Mouse (Mus musculus): ENCODE measurements at regions not wholly inside any gene's neighbourhood (a gene's known extent, or its start where the extent isn't known, plus 50 kb on each side); places are given as distances from the start of the nearest gene placed in this dataset.

DNA sequence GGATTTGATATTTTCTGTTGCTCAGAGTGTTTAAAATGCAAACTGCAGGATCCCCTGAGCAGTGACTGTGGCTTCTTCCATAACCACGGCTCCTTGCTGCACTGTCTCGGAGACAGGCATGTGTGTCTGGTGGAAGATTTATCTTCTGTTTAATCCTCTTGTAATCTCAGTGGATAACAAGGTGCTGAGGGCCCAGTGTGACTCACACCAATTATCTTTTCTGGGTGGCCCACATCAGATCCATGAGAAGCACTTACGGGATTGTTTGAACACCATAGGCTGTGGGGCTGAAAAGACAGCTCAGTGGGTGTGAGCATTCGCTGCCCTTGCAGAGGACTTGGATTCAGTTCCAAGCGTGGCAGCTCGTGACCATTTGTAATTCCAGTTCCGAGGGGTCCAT, 101.2 kb upstream of the Sh3bp4 start:
- no peaks in the 10 kb centered on the region for H3K4me1 ChIP-seq (ENCODE audit: control insufficient read depth in 1 of 2, insufficient read depth in 2 of 2)
- no peak for DNase-seq (ENCODE audit: extremely low read depth)
- no peak overlapping the region for H3K9ac ChIP-seq (ENCODE audit: insufficient read depth, low read depth)
- no peak for TF ChIP-seq RCOR1 (conservative IDR thresholded peaks at IDR 0.05; ENCODE audit: low read depth, low read length)
- no peak for TF ChIP-seq IRF4 (IDR thresholded peaks at IDR 0.05; ENCODE audit: low read depth, low read length)
- TF ChIP-seq JUND (conservative IDR thresholded peaks at IDR 0.05; ENCODE audit: low read depth, low read length) = no peak
- no peak for TF ChIP-seq CHD1 (IDR thresholded peaks at IDR 0.05; ENCODE audit: low read depth, low read length)
- TF ChIP-seq MYC (IDR thresholded peaks at IDR 0.05; ENCODE audit: low read depth, low read length) = no peak
- TF ChIP-seq BHLHE40 (IDR thresholded peaks at IDR 0.05; ENCODE audit: low read depth, low read length) = no peak
- TF ChIP-seq MEF2A (IDR thresholded peaks at IDR 0.05; ENCODE audit: borderline replicate concordance, low read depth, low read length) = no peak
- no peak for TF ChIP-seq EP300 (IDR thresholded peaks at IDR 0.05; ENCODE audit: low read length)
- no peak for TF ChIP-seq NRF1 (IDR thresholded peaks at IDR 0.05; ENCODE audit: low read depth, low read length)
- TF ChIP-seq E2F4 (IDR thresholded peaks at IDR 0.05; ENCODE audit: insufficient replicate concordance, low read depth, low read length) = no peak
- TF ChIP-seq UBTF (IDR thresholded peaks at IDR 0.05; ENCODE audit: low read depth, low read length) = no peak
- TF ChIP-seq TCF12 (IDR thresholded peaks at IDR 0.05; ENCODE audit: low read depth, low read length) = no peak
- no peak for TF ChIP-seq GABPA (IDR thresholded peaks at IDR 0.05; ENCODE audit: insufficient replicate concordance, low read depth, low read length)
- TF ChIP-seq TBP (conservative IDR thresholded peaks at IDR 0.05; ENCODE audit: low read depth, low read length) = no peak
- no peak for TF ChIP-seq MAX (IDR thresholded peaks at IDR 0.05; ENCODE audit: low read length)
- H3K36me3 ChIP-seq (replicated peaks in 1 of 2; ENCODE audit: control insufficient read depth in 1 of 2, insufficient read depth in 1 of 2, low read length in 1 of 2) = no peaks in the 10 kb centered on the region
- no peak overlapping the region for H3K27ac ChIP-seq (ENCODE audit: insufficient read depth, low read depth)
- in situ Hi-C loops (cut with MboI; ENCODE audit: low pct_ligation_motif_present, low pct_unique_long_range_greater_than_20kb, low sequenced_read_pairs) = no loop called here
- peaks cover 68% of the 10 kb centered on the region for H3K9me3 ChIP-seq (replicated peaks; ENCODE audit: low read length)
- H3K4me3 ChIP-seq (replicated peaks in 1 of 3; ENCODE audit: low read depth in 2 of 3, low read length in 2 of 3, poor library complexity in 1 of 3) = no peak overlapping the region
- H3K27me3 ChIP-seq (replicated peaks) = no peaks in the 10 kb centered on the region
- dilution Hi-C loops (cut with MboI; ENCODE audit: extremely low pct_ligation_motif_present, extremely low pct_unique_long_range_greater_than_20kb, low sequenced_read_pairs) = no loop called here
- no peaks in the 10 kb centered on the region for H3K79me2 ChIP-seq (replicated peaks; ENCODE audit: control insufficient read depth, extremely low read depth, insufficient read depth, poor library complexity, severe bottlenecking)
- no peak overlapping the region for H3K4me2 ChIP-seq (ENCODE audit: insufficient read depth, low read depth, poor library complexity, severe bottlenecking)

GRCm38 (mm10) chr1:88969630-88970029, 100.6 kb upstream of the Sh3bp4 start:
- no peak for TF ChIP-seq SMC3 (IDR thresholded peaks at IDR 0.05; ENCODE audit: low read depth, low read length)
- TF ChIP-seq ELF1 (IDR thresholded peaks at IDR 0.05; ENCODE audit: low read depth, low read length) = no peak
- no peak for TF ChIP-seq IRF4 (IDR thresholded peaks at IDR 0.05; ENCODE audit: low read depth, low read length)
- TF ChIP-seq MAZ (IDR thresholded peaks at IDR 0.05; ENCODE audit: low read depth, low read length) = no peak
- no peak for TF ChIP-seq ZMIZ1 (IDR thresholded peaks at IDR 0.05; ENCODE audit: low read depth, low read length)
- TF ChIP-seq E2F4 (IDR thresholded peaks at IDR 0.05; ENCODE audit: insufficient replicate concordance, low read depth, low read length) = no peak
- no peak for TF ChIP-seq ZC3H11A (IDR thresholded peaks at IDR 0.05; ENCODE audit: low read depth, low read length)
- no peak for TF ChIP-seq EP300 (IDR thresholded peaks at IDR 0.05; ENCODE audit: low read length)
- TF ChIP-seq ETS1 (conservative IDR thresholded peaks at IDR 0.05; ENCODE audit: low read depth, low read length) = no peak
- TF ChIP-seq NELFE (IDR thresholded peaks at IDR 0.05; ENCODE audit: low read depth, low read length) = no peak

More at GRCm38 (mm10) chr1:88969630-88970029, 100.6 kb upstream of the Sh3bp4 start:
- H3K4me3 ChIP-seq (replicated peaks in 1 of 3; ENCODE audit: low read depth in 2 of 3, low read length in 2 of 3, poor library complexity in 1 of 3) = no peak overlapping the region
- H3K4me1 ChIP-seq (ENCODE audit: control insufficient read depth in 1 of 2, insufficient read depth in 2 of 2) = no peaks in the 10 kb centered on the region
- no peak overlapping the region for H3K27ac ChIP-seq (ENCODE audit: insufficient read depth, low read depth)
- no peaks in the 10 kb centered on the region for H3K36me3 ChIP-seq (replicated peaks in 1 of 2; ENCODE audit: control insufficient read depth in 1 of 2, insufficient read depth in 1 of 2, low read length in 1 of 2)
- dilution Hi-C loops (cut with MboI; ENCODE audit: extremely low pct_ligation_motif_present, extremely low pct_unique_long_range_greater_than_20kb, low sequenced_read_pairs) (no loop called here), in situ Hi-C loops (cut with MboI; ENCODE audit: low pct_ligation_motif_present, low pct_unique_long_range_greater_than_20kb, low sequenced_read_pairs) (no loop called here)
- H3K27me3 ChIP-seq (replicated peaks) = no peaks in the 10 kb centered on the region
- no peak overlapping the region for H3K4me2 ChIP-seq (ENCODE audit: insufficient read depth, low read depth, poor library complexity, severe bottlenecking)
- no peak for DNase-seq (ENCODE audit: extremely low read depth)
- H3K79me2 ChIP-seq (replicated peaks; ENCODE audit: control insufficient read depth, extremely low read depth, insufficient read depth, poor library complexity, severe bottlenecking) = no peaks in the 10 kb centered on the region
- H3K9me3 ChIP-seq (replicated peaks; ENCODE audit: low read length) = peaks cover 68% of the 10 kb centered on the region
- H3K9ac ChIP-seq (ENCODE audit: insufficient read depth, low read depth) = no peak overlapping the region
